14 mouse cellular contexts compared by ENCODE assay signal in the genomic region with DNA sequence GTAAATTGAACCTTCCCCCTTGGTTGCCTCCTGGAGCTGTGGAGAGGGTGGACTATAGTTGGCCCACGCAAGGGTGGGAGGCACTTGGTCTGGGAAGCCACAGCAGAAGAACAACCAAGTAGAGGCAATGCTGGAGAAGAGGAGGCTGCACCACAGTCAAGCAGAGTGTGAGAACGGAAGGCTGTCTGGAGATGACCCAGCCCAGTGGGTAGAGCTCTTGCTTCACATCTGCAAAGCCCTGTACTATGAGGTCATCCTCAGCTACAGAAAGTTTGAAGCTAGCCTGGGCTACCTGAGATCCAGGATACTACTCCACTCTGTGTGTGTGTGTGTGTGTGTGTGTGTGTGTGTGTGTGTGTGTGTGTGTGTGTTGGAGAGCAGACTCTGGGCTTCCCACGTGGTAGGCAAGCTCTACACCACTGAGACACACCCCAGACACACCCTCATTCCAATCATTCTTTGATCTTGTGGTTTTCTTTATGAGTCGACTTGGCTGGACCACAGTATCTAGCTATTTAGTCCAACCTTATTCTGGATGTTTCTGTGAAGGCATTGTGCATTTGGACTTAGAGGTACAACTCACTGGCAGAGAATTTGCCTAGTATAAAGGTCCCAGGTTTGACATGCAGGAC.
DNase-seq lines count a peak whose midpoint lies in the region; ATAC-seq and TF ChIP-seq lines count a peak whose summit lies in the region.
"Had no signal": no experiment of that assay in that cellular context is flagged by ENCODE, and none has a peak within 500 bp of the region (broad histone marks: within the 10 kb centered on the region; RNA-seq: fewer than 3 reads in every experiment).

No protein-coding gene starts in this region.

- H3K4me1 ChIP-seq in CH12.LX (ENCODE audit: control insufficient read depth in 1 of 2, insufficient read depth in 2 of 2) = peaks cover 4 to 5% of the 10 kb centered on the region in 2 experiments; a peak in 2 of 4 replicates
- H3K4me1 ChIP-seq in liver, embryonic 16.5 days (ENCODE audit: control insufficient read depth, low read depth, low read length) = peaks cover 16% of the 10 kb centered on the region
- H3K4me1 ChIP-seq in hindbrain, embryonic 12.5 days = peaks cover 10% of the 10 kb centered on the region

- H3K27me3 ChIP-seq in CH12.LX (replicated peaks) = no peaks in the 10 kb centered on the region
- peaks cover 7% of the 10 kb centered on the region for H3K27me3 ChIP-seq in liver, embryonic 16.5 days (ENCODE audit: control insufficient read depth, insufficient read depth, low read depth, low read length)
- H3K27me3 ChIP-seq in hindbrain, embryonic 12.5 days = no peaks in the 10 kb centered on the region

- H3K4me3 ChIP-seq in CH12.LX (replicated peaks in 1 of 3; ENCODE audit: low read depth in 2 of 3, low read length in 2 of 3, poor library complexity in 1 of 3) = no peak overlapping the region
- no peak overlapping the region for H3K4me3 ChIP-seq in liver, embryonic 16.5 days (ENCODE audit: low read depth, low read length)
- no peak overlapping the region for H3K4me3 ChIP-seq in hindbrain, embryonic 12.5 days
- H3K4me3 ChIP-seq: forebrain, embryonic 10.5 days; limb, embryonic 13.5 days had no signal

- DNase-seq in 3T3-L1 (ENCODE audit: low read depth, low spot score) = peak; percentile 93
- peak; percentile 26 for DNase-seq in CH12.LX (ENCODE audit: extremely low read depth)
- DNase-seq in left cerebral cortex, adult 11 months (ENCODE audit: low spot score) = no peak
- DNase-seq: adrenal gland, postnatal 25 days; heart, adult 18-20 months; kidney, postnatal 14 days; layer of hippocampus, postnatal 36 days had no signal

- H3K9me3 ChIP-seq in CH12.LX (replicated peaks; ENCODE audit: low read length) = no peaks in the 10 kb centered on the region
- no peaks in the 10 kb centered on the region for H3K9me3 ChIP-seq in liver, embryonic 16.5 days (replicated peaks; ENCODE audit: control insufficient read depth, low read length)
- H3K9me3 ChIP-seq in hindbrain, embryonic 12.5 days (replicated peaks) = no peaks in the 10 kb centered on the region
- H3K9me3 ChIP-seq: forebrain, embryonic 10.5 days; limb, embryonic 13.5 days had no signal

- TF ChIP-seq CTCF in CH12.LX (conservative IDR thresholded peaks at IDR 0.05 in 1 of 2, IDR thresholded peaks at IDR 0.05 in 1 of 2; ENCODE audit: low read depth in 2 of 2, low read length in 2 of 2) = no peak

- in situ Hi-C loops in CH12.LX (cut with MboI; ENCODE audit: low pct_ligation_motif_present, low pct_unique_long_range_greater_than_20kb, low sequenced_read_pairs) = no loop called here

- TF ChIP-seq EP300 in CH12.LX (IDR thresholded peaks at IDR 0.05; ENCODE audit: low read length) = no peak

- no peak for TF ChIP-seq POLR2A in CH12.LX (IDR thresholded peaks at IDR 0.05; ENCODE audit: low read depth, low read length)

- WGBS in liver, embryonic 16.5 days (ENCODE audit: insufficient replicate concordance) = 39% methylated on average over 4 of the region's 4 CpGs
- WGBS in hindbrain, embryonic 12.5 days = 79% methylated on average over 4 of the region's 4 CpGs

- no peak overlapping the region for H3K27ac ChIP-seq in CH12.LX (ENCODE audit: insufficient read depth, low read depth)
- H3K27ac ChIP-seq in liver, embryonic 16.5 days (ENCODE audit: low read length) = no peak overlapping the region
- H3K27ac ChIP-seq in hindbrain, embryonic 12.5 days = no peak overlapping the region
- H3K27ac ChIP-seq: forebrain, embryonic 10.5 days; hindbrain, postnatal 0 days; limb, embryonic 13.5 days had no signal

- no peak overlapping the region for H3K4me2 ChIP-seq in CH12.LX (ENCODE audit: insufficient read depth, low read depth, poor library complexity, severe bottlenecking)
- no peak overlapping the region for H3K4me2 ChIP-seq in liver, embryonic 16.5 days (ENCODE audit: low read depth, low read length)
- H3K4me2 ChIP-seq in hindbrain, embryonic 12.5 days (replicated peaks) = no peak overlapping the region
- H3K4me2 ChIP-seq: limb, embryonic 13.5 days had no signal

- 0 out of 2 replicates have a peak, but pooled peaks have one; percentile 26 for ATAC-seq in erythroid progenitor cell, adult 5-6 weeks (replicated peaks; ENCODE audit: low FRiP score, poor library complexity, severe bottlenecking)
- ATAC-seq in liver, embryonic 16.5 days (ENCODE audit: low read depth) = peak; percentile 47
- ATAC-seq in cerebellum, adult (ENCODE audit: insufficient number of reproducible peaks, low FRiP score, low TSS enrichment) = no peak
- no peak for ATAC-seq in hindbrain, embryonic 12.5 days (ENCODE audit: low FRiP score)
- ATAC-seq: hindbrain, postnatal 0 days had no signal

- H3K79me2 ChIP-seq in CH12.LX (replicated peaks; ENCODE audit: control insufficient read depth, extremely low read depth, insufficient read depth, poor library complexity, severe bottlenecking) = no peaks in the 10 kb centered on the region

- no peak for TF ChIP-seq RAD21 in CH12.LX (IDR thresholded peaks at IDR 0.05; ENCODE audit: low read depth, low read length)

- dilution Hi-C loops in CH12.LX (cut with MboI; ENCODE audit: extremely low pct_ligation_motif_present, extremely low pct_unique_long_range_greater_than_20kb, low sequenced_read_pairs) = no loop called here

- H3K36me3 ChIP-seq in CH12.LX (replicated peaks in 1 of 2; ENCODE audit: control insufficient read depth in 1 of 2, insufficient read depth in 1 of 2, low read length in 1 of 2) = no peaks in the 10 kb centered on the region
- H3K36me3 ChIP-seq in liver, embryonic 16.5 days (ENCODE audit: control insufficient read depth, insufficient read depth) = no peaks in the 10 kb centered on the region
- H3K36me3 ChIP-seq in hindbrain, embryonic 12.5 days = no peaks in the 10 kb centered on the region
- H3K36me3 ChIP-seq: forebrain, embryonic 10.5 days; limb, embryonic 13.5 days had no signal

- H3K9ac ChIP-seq in CH12.LX (ENCODE audit: insufficient read depth, low read depth) = no peak overlapping the region
- no peak overlapping the region for H3K9ac ChIP-seq in liver, embryonic 16.5 days (ENCODE audit: low read depth, low read length)
- H3K9ac ChIP-seq in hindbrain, embryonic 12.5 days = no peak overlapping the region
- H3K9ac ChIP-seq: limb, embryonic 13.5 days had no signal

TF ChIP-seq in CH12.LX, 34 proteins besides CTCF, POLR2A, EP300 and RAD21:
- TF ChIP-seq MAX (IDR thresholded peaks at IDR 0.05; ENCODE audit: low read length) = 0 out of 2 replicates have a peak, but pooled peaks have one; percentile 13
- peak; percentile 53; the same call in 1 of the 2 replicates for TF ChIP-seq MXI1 (IDR thresholded peaks at IDR 0.05; ENCODE audit: low read depth, low read length)
- no peak for TF ChIP-seq JUND (conservative IDR thresholded peaks at IDR 0.05; ENCODE audit: low read depth, low read length)
- TF ChIP-seq IRF4 (IDR thresholded peaks at IDR 0.05; ENCODE audit: low read depth, low read length) = peak; percentile 35; the same call in 1 of the 2 replicates
- TF ChIP-seq TCF12 (IDR thresholded peaks at IDR 0.05; ENCODE audit: low read depth, low read length) = no peak
- TF ChIP-seq ZKSCAN1 (IDR thresholded peaks at IDR 0.05; ENCODE audit: borderline replicate concordance, low read depth, low read length) = no peak

Comparison
In these comparisons a context has a peak if more than half of its experiments do, and no peak if none do; other contexts are left out.
1. ATAC-seq: peak in erythroid progenitor cell, adult 5-6 weeks (single experiment) and liver, embryonic 16.5 days (single experiment); none in cerebellum, adult (single experiment) and hindbrain, embryonic 12.5 days (single experiment).